Mouse (Mus musculus): ENCODE measurements around the gene Azin2.

Gene Azin2

GRCm38 (mm10) chr4:128962029-128962925, at the start of gene Azin2:
TSS of gene Azin2 (minus strand) at chr4:128962442.
- WGBS = under 1% methylated on average over 72 of the region's 72 CpGs

GRCm38 (mm10) chr4:129011604-129012121, 49.4 kb upstream of the Azin2 start:
- WGBS = 42% methylated on average over 15 of the region's 15 CpGs

DNA sequence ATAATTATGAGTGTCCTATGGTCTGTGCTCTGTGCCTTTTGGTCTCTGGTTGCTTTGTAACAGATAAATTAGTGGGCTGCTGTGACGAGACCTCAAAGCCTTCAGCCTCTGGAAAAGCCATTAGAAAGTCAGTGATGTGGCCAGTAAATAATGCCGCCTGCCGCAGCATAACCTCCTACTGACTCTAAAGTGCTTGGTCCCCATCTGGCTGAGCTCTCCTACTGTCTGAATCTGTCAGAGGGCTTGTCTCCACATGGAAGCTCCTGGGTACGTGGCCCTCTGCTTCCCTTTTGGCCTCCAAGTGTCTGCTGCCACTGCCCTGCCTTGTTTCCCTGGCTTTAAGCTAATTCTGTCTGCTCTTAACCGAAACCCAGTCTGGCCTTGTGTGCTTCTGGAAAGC, 47.3 kb upstream of the Azin2 start:
- 90% methylated on average over 5 of the region's 5 CpGs for WGBS

DNA sequence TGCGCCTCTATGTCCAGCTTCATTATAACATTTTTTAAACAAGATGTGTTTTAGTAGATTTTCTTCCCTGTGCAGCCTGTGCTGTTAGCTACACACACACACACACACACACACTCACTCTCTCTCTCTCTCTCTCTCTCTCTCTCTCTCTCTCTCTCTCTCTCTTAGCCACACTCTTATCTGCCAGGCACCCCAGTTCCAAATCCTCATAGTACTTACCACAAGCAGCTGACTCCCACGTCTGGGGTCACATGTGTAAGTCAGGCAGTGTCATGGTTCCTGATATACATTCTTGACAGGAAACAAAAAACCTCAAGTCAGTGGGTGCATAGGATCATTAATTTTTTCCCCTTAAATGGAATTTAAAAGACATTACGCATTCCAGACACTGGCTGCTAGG, 46.4 kb upstream of the Azin2 start:
- 91% methylated on average over 3 of the region's 3 CpGs for WGBS

DNA sequence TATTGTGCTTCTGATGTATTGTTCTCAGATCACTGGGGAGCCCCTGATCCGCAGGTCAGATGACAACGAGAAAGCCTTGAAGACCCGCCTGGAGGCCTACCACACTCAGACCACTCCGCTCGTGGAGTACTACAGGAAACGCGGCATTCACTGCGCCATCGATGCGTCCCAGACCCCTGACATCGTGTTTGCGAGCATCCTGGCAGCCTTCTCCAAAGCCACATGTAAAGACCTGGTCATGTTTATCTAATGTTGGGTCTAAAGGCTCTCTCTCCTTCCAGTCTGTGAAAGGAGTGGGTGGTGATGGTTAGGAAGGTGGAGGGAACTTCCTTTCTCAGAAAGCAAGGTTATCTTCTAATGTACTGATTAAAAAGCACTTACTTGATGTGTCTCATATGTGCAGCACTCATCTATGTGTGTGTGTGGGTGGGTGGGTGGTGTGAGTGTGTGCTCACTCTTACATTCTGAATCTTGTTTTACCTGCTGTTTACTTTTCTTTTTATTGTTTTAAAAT, 45.8 kb upstream of the Azin2 start:
- WGBS = 88% methylated on average over 12 of the region's 12 CpGs

GRCm38 (mm10) chr4:129003720-129004119, 41.5 kb upstream of the Azin2 start:
- 91% methylated on average over 8 of the region's 8 CpGs for WGBS

GRCm38 (mm10) chr4:129000786-129001185, 38.5 kb upstream of the Azin2 start:
- 76% methylated on average over 3 of the region's 3 CpGs for WGBS

DNA sequence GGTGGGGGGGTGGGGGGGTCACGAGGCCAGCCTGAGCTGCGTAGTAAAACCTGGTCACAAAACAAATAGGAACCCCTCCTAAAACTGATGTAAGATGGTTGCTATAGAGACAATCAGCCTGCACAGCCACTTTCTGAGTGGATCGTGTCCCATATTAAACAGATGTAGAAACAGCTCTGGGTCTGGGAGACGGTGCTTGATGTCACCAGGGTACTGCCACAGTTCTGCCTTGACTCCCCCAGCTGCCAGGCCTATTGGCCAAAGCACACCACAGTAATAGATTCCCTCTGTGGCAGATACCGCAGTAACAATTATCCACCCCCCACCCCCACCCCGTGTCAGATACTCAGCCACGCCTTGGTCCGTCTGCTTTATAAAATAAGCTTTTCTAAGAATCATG, 36.2 kb upstream of the Azin2 start:
- WGBS = 89% methylated on average over 8 of the region's 8 CpGs

DNA sequence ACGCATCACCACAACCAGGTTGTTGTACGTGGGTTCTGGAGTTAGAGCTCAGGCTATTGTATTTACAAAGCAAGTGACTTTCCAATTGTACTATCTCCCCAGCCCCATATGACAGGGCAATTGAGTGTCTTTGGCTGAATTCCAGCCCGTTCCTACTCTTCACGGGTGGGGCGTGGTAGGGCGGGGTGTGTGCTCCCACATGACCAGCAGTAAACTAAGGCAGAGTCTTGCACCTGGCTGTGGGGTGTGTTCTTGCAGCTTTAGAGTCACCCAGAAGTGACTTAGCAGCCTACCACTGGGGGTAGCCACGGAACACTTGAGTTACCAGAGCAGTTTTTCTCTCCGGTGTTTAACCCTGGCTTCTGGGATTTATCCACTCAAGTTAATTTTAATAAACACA, 35.0 kb upstream of the Azin2 start:
- WGBS = 85% methylated on average over 8 of the region's 8 CpGs

DNA sequence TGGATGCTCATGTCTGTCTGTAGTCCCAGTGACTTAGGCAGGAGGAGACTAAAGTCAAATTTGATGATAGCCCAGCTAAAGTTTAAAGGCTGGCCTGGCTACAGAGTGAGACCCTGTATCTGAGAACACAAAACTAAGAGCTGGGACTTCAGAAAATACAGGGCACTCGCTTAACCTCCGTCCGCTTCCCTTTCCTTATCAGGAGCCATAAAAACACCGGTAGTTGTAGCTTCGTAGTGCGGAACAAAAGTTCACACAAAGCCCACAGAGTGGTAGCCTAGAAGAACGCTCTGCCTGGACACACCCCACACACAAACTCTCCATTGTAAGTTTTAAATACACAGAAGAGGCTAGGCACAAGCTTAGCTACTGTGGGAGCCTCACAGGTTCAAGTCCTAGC, 33.0 kb upstream of the Azin2 start:
- WGBS = 87% methylated on average over 7 of the region's 7 CpGs

GRCm38 (mm10) chr4:128993675-128994074, 31.4 kb upstream of the Azin2 start:
- under 1% methylated on average over 12 of the region's 12 CpGs for WGBS

DNA sequence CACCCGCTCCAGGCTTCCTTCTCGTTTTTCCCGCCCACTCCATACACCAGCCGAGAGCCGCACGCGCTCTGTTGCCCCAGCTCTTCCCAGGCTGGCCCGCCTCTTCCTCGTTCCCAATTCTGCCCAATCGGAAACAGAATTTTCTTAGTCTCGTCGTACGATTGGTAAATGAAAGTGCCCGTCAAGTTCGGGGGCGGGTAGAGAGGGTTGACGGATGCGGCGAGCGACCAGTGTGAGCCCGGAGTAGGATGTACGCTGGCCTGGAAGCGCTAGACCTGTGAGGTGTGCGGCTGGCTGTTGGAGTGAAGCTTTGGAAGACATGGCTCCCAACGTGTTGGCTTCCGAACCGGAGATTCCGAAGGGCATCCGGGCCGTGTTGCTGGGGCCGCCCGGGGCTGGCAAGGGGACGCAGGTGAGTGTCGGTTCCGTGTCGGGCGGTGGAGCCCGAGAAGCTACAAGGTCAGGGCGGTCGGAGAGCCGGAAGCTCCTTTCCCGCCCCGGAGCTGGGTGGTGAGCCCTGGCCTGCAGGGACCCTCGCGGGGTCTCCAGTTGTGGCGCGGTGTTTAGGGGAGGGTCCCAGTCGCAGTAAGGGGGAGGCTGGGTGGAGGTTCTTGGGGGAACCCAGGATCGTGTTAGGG, 30.9 kb upstream of the Azin2 start:
- WGBS = under 1% methylated on average over 49 of the region's 49 CpGs

DNA sequence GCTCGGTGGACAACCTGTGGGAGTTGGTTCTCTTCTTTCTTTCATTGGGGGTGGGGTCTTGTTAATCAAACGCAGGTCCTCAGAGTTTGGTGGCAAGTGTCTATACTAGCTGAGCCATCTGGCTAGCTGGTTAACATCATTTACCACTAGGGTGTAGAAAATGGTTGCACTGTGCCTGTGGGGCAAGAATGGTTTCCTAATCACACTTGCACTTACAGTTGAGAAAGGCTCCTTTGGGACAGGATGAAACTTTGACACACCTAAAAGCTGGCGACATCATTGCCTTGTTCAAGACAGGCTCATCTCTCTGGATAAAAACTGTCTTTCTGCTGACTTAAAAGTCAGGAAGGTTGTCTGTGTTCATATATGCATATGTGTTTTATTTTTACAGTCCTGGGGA, 29.9 kb upstream of the Azin2 start:
- 94% methylated on average over 3 of the region's 3 CpGs for WGBS

DNA sequence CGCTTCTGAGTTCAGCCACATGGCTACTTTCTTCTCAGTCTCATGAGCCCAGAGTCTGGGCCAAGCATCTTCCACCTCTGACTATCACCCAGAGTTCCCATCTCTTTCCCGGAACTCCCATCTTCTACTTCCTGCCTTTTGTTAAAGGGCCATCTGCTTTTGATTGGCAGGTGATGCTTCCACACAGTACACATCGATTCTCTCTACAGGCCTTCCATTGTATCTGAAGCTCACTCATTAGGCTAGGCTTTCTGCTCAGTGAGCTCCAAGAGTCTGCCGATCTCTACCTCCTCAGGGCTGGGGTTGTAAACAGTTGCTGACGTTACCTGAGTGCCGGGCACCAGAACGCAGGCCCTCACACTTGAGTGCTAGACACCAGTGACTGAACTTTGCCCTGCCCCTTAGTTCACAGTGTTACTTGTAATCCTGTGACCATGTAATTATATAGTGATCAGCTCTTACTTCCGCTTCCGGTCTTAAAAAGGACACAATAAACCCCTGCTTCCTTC, 29.3 kb upstream of the Azin2 start, which contains the start of gene Ak2:
Gene Ak2 (plus strand): TSS at position 459 of the 509 bp plus-strand sequence.
- WGBS = 91% methylated on average over 9 of the region's 9 CpGs

- 73% methylated on average over 11 of the region's 11 CpGs for WGBS
Measured at GRCm38 (mm10) chr4:128989678-128990077, 27.4 kb upstream of the Azin2 start.

- 46% methylated on average over 3 of the region's 3 CpGs for WGBS
Measured at GRCm38 (mm10) chr4:128988911-128989310, 26.7 kb upstream of the Azin2 start.

- WGBS = 74% methylated on average over 3 of the region's 3 CpGs
Measured at GRCm38 (mm10) chr4:128984600-128984999, 22.4 kb upstream of the Azin2 start.

DNA sequence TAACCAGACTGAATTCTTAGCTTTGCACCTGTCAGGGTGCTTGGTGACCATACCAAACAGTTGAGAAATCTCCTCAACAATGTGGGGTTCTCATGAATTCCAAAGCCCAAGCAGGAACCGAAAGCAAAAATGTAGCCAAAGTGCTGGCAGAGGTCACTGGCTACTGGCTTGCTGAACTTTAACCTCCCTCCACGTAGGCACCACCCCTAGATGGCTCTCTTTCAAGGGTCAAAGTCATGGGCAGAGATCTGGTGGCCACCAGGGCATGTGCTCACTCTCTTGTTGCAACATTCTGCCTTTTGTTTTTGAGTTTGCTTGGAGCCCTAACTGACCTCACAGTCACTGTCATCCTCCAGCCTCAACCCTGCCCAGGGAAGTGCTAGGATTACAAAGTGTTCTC, 21.4 kb upstream of the Azin2 start:
- WGBS = 70% methylated on average over 2 of the region's 2 CpGs

DNA sequence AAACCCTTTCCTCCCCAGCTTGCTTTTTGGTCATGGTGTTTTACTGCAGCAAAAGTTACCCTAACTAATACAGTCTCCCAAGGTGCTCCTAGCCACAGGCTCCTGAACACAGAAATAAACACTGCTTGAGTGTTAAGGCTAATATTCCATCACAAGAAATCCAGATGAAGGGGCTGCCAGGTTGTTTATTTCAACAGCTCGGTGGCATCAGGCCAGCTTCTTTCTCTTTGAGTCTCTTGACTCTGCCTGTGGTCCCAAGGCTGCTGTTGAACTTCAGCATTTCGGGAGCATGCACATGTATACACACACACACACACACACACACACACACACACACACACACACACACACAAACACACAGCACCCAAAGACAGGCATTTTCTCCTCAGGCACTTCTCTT, 20.9 kb upstream of the Azin2 start:
- 77% methylated on average over 2 of the region's 2 CpGs for WGBS

DNA sequence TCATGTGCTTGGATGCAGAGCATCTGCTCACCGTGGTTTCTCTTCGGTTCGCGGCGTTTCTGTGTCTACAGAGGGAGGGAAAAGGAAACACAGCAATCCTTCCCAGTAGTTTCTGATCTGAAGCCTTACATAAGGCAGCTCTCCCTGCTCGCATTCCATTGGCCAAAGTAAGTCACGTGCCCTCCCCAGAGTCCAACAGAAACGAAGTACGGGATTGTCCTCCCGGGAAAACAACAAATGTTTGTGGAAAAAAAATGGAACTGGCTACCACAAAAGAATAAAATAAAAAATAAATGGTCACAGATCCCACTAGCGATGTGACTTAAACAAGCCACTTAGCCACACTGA, 19.6 kb upstream of the Azin2 start:
- WGBS = 82% methylated on average over 11 of the region's 11 CpGs

GRCm38 (mm10) chr4:128980890-128981832, 18.9 kb upstream of the Azin2 start:
- WGBS = 75% methylated on average over 12 of the region's 12 CpGs
